Mouse (Mus musculus) cortical plate, adult 2 months (tissue): Measurements from ENCODE around the gene Hoxb2.

Experiments used
- CTCF ChIP-seq: fragments of 200-500 bp; IDR thresholded peaks from 2 replicates; pipeline ENCODE4 v1.5.1; 2011; ENCODE audit warnings: mild to moderate bottlenecking, control low read depth, low read length; ENCODE audit not compliant: insufficient read depth; ENCODE audit errors: extremely low read depth
- POLR2A ChIP-seq: fragments of 200-500 bp; IDR thresholded peaks from 2 replicates; pipeline ENCODE4 v1.6.1; 2011; ENCODE audit warnings: mild to moderate bottlenecking, low read length, control low read depth; ENCODE audit not compliant: insufficient read depth; ENCODE audit errors: extremely low read depth

DNA sequence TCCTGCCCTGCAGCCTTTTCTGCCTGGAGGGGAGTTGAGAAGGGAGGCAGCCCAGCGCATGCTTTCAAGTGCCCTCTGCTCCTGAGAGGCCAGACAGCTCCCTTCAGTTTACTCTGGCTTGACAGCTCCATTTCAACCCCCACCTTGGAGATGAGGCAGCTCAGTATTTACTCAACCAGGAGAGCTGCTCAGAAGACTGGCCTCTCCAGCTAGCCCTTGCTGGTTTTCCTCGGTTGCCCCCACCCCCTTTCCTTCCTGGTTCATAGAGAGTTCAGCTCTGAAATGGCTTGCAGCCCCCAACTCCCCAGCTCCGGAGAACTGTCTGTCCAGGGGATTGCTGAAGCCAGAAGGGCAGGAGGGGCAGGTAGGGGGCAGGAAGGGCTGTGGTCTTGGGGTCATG is 22.2 kb downstream of the Hoxb2 start:
- TF ChIP-seq CTCF (no peak), POLR2A (no peak)
